Mouse (Mus musculus): ENCODE results near the gene 2700097O09Rik. TPM values are rescaled to one million over a fixed set of nuclear protein-coding genes. Genes with fewer than 3 reads are reported as not detected.
"Not testable (repeated sequence)": the region's sequence is repeated elsewhere in the genome, so short reads cannot be mapped to it uniquely, and the experiment has no call there.

Gene 2700097O09Rik
- 10 to 100 TPM; 13.2 to 13.6 TPM for total RNA-seq (2021)
- long read RNA-seq, experiment 1, partial matches to known transcripts, result 3 of 7 reads
- long read RNA-seq, experiment 1, other reads (novel, unspliced or antisense), result 4 of 7 reads
- long read RNA-seq, experiment 2, full-length matches to known transcripts, result 2 of 16 reads
- long read RNA-seq, experiment 2, partial matches to known transcripts, result 9 of 16 reads
- long read RNA-seq, experiment 2, other reads (novel, unspliced or antisense), result 5 of 16 reads

DNA sequence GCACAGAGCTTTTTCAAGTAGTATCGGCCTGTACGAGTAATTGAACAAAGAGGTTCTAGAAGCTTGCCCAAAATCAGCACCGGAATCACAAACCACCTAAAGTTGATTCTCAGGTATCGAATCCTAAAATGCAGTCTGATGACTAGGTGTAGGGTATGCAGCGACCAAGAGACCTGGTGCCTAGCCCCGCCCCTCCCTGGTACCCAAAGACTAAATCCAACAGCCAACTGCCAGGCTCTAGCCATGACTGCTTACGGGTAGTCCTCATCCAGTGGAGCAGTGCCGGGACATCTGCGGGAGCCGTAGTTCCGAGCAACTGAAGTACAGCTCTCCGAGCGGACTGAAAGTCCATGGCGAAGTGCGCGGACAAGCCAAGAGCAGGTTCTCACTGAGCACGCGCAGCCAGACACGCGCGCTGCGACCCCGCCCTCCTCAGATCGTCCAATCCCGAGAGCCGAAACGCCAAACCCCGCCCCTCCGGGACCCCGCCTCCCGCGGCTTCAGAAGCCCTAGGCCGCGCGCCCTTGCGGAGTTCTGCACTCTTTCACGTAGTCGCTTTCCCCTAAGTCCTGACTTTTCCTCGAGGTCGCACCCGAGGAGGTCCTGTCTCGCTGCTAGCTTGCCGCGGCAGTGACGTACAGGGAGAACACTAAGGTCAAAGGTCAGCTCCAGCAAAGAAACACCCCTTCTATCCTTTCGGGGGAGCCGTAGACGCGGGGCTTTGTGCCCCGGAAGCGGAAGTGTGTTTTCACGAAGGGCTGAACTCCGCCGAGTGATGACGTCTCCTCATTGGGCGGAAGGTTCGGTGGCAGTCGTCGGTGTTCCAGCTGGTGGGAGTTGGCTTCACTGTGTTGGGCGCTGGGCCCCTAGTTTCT, at the start of gene 2700097O09Rik, which contains the start of gene Srp54a:
Gene 2700097O09Rik (minus strand): TSS at position 385 of the 875 bp plus-strand sequence.
Gene Srp54a (plus strand): TSS at position 537 of the 875 bp plus-strand sequence.
- peak; percentile 74 to 88 for DNase-seq (ENCODE audit: low spot score in 2 of 2)

DNA sequence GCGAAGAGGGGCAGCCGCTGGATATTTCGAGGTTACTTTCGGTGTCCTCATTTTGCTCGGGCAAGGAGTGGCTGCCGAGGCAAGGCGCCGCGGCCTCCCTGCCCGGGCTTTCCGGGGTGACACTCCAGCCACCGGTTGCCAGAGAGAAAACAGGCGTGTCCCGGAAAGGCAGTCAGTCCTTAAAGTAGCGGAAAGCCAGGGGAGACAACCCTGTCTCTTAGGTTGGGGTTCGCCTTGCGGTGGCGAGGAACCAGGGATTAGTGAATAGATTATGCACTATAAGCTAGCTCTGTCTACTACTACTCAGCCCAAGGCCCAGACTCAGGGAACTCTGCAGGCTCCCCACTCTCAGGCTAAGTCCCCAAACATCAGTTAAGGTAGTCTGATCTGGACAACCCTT, 44.8 kb upstream of the 2700097O09Rik start:
- not testable (repeated sequence) for DNase-seq (ENCODE audit: low spot score in 2 of 2)

DNA sequence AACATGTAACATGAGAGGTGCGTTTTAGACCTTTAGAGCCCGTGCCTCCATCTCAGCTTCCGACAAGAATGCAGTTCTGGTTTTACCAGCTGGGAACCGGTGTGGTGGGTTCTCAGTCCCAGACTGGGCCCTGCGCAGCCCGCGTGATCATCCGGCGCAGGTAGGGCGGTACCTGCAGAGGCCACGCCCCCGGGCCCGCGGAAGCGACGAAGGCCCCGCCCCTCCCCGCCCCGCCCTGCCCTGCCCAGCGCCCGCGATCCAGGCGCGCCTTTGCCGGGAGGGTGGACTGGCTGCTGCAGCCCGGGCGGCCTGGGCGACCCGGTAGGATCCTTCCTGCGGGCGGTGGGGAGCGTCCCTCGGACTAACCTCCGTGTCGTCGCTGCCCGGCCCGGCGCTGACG, 44.3 kb upstream of the 2700097O09Rik start, which contains the start of gene Fam177a:
Gene Fam177a (plus strand): TSS at position 228 of the 400 bp plus-strand sequence.
- DNase-seq (ENCODE audit: low spot score in 2 of 2), result not testable (repeated sequence)

DNA sequence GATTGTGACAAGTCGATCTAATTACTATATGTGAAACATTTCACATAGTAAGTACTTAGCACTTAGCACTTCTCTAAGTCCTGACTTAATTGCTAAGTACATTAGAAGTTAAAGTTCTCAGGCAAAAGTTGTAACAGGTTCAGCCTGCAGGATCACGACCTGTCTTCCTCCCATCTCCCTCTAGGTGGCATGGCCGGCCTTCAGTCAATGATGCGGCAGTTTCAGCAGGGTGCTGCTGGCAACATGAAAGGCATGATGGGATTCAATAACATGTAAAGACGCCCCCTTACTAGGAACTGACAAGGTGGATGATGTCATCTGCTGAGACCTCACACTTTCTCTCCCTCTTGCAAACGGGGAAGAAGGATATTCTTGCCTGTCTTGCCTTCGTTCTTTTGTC, 32.7 kb upstream of the 2700097O09Rik start:
- not testable (repeated sequence) for DNase-seq (ENCODE audit: low spot score in 2 of 2)

DNA sequence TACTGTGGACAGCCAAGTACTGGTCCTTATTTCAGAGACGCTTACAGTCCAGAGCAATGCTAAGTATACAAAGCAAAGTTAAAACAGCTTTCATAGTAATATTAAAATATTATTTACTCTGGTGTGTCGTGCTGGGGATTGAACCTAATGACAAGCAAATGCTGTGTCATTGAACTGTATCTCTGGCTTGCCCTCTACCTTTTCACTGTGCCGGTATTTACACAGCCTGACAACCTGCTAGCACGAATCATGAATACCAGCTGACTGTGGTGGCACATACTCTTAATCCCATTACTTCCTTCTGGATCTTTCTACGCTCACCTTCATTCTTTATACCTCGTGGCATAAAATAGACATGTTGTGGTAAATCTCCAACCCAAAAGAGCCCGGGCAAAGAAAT, 12.2 kb upstream of the 2700097O09Rik start:
- not testable (repeated sequence) for DNase-seq (ENCODE audit: low spot score in 2 of 2)

DNA sequence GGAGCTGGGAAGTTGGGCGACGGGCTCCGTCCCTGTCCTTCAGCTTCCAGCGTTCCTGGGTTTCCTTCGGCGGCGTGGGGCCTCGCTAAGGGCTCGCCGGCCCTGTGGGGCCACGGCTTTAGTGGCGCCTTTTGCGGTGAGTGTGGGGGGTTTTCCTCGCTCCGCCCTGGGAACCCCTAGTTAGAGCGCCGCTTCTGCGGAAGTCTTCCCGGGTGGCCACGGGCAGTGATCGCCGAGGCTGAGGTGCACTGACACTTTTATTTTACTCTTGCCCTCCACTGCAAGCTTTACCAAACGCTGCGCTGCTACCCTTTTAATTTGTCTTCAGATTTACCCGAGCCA, 662 bp upstream of the 2700097O09Rik start:
- not testable (repeated sequence) for DNase-seq (ENCODE audit: low spot score in 2 of 2)

DNA sequence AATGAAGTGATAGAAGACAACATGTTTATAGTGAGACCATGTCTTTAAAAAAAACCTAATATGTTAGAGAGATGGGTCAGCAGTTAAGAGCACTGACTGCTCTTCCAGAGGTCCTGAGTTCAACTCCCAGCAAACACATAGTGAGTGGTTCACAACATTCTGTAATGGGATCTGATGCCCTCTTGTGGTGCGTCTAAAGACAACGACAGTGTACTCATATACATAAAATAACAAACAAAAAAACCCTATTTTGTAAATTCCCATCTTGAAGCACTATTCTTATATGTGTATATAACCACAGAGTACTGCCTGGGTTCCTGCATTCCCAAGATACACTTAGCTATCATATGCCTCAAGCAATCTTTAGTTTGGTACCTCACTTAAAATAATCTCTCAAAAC, 1.2 kb downstream of the 2700097O09Rik start:
- DNase-seq (ENCODE audit: low spot score in 2 of 2), result not testable (repeated sequence)

DNA sequence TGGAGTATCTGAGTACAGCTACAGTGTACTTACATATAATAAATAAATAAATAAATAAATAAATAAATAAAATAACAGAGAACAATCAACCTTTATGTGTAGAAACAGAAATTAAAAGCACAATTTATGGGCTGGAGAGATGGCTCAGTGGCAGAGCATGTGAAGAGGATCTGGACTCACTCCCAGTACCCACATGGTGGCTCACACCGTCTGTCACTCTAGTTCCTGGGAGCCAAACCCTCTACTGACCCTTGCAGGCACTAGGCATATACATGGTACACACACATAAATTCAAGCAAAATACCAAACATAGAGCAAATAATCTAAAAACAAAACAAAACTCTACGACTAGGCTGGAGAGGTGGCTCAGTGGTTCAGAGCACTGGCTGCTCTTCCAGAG, 4.6 kb downstream of the 2700097O09Rik start:
- DNase-seq (ENCODE audit: low spot score in 2 of 2), result no peak

DNA sequence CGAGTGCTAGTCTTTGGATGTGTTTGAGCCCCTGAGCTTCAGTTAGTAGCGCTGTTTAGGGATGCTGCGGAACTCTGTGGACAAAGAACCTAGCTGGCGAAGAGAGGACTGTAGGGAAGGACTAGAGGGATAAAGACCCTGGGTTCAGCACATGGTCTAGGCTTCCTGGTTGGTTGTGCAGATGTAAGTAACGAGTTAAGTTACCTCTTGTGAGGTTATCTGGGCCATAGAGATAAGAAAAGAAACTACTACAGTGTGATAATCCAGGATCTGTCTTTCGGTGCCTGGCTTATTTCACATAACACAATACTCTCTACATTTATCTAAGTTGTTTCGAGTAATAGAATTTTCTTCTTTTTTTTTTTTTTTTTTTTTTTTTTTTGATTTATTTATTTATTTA, 6.2 kb downstream of the 2700097O09Rik start:
- DNase-seq (ENCODE audit: low spot score in 2 of 2), result no peak

DNA sequence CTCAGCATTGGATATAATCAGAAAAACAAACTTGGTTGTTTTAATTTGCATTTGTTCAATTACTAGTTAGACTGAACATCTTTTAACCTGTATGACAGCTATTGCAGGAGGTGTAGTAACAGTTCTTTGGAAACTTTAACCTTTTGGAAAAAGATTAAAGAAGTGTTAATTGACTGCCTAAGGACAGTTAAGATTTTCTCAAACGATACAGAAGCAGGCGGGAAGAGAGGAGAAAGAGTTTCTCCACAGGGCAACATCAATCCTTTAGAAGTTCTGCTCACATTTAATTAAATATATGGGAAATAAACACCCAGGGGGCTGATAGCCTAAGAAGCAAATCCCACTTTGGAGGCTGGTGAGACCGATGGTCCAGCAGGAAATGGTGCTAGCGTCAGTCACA, 7.4 kb downstream of the 2700097O09Rik start:
- no peak for DNase-seq (ENCODE audit: low spot score in 2 of 2)

DNA sequence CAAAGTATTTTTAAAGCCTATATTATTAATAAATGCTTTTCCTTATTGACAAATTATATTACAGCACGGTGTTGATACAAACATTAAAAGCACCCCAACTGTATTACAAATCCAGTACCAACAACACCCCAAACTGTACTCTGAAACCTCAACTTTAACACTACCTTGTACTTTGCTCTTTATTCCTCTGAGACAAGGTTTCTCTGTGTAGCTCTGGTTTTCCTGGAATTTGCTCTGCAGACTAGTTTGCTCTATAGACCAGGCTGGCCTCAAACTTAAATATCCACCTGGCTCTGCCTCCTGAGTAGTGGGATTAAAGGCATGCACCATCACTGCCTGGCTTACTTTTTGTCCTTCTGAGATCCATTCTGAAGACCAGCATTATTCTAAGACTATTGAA, 17.8 kb downstream of the 2700097O09Rik start:
- DNase-seq (ENCODE audit: low spot score in 2 of 2), result no peak

DNA sequence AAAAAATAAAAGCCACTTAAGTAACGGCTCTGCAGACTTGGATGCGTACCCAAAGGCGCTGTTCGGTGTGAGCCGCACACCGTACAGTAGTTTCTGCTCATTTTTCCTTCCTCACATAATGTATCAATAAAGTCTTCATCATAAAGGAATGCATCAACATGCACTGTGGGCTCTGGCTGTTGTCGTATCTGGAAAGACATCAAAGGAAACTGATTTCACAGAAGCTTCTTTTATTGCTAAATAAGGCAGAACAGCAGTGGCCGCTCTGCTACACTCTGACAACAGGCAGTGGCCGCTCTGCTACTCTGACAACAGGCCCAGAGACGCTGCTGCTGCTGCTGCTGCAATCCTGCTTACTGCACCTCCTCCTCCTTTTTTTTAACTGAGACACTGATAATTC, 18.9 kb downstream of the 2700097O09Rik start:
- DNase-seq (ENCODE audit: low spot score in 2 of 2), result no peak

DNA sequence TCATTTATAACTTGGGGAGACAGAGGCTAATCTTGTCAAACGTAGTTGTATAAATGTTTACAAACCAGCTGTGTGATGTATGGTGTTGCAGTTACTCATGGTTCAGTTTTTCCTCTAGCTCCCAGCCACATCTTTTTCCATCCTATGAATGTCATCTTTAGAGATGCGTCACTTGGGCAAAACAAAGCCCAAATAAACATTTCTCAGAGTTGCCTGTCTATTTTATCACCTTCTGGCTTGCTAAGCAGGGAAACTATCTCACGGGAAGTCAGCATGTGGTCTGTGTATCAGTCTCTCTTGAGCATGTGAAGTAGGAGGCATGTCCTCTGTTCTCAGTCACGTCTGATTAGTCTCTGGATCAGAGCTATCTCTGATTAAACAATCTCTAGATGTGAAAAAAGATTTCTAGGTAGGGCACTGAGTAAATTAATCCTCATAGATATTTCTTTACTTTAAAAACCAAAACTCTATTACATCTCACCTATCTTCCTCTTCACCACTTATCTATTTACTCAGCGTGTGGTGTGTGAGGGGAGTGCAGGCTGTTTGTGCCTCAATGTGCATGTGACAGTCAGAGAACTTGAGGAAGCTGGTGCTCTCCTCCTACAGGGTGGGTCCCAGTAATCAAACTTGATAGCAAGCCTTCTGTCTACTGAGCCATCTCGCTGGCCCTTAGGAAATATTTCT, 19.6 kb downstream of the 2700097O09Rik start:
- DNase-seq (ENCODE audit: low spot score in 2 of 2), result no peak

DNA sequence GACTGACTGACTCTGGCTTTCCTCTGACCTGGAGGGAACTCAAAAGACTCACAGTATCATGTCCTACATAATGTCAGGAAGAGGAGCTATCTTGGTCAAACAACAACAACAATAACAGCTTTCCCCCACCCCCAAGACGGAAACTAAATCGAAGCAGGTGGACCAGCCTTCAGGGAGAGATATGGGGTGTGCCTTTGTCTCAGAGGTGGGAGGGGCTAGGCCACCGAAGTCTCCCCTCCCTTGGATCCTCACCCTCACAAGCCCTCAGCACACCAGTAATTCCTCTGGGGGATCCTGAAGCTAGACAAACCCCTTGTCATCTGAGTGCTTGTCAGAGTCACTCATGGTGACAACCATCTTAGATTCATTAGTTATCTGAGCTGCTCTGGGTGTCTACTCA, 20.1 kb downstream of the 2700097O09Rik start:
- no peak for DNase-seq (ENCODE audit: low spot score in 2 of 2)

DNA sequence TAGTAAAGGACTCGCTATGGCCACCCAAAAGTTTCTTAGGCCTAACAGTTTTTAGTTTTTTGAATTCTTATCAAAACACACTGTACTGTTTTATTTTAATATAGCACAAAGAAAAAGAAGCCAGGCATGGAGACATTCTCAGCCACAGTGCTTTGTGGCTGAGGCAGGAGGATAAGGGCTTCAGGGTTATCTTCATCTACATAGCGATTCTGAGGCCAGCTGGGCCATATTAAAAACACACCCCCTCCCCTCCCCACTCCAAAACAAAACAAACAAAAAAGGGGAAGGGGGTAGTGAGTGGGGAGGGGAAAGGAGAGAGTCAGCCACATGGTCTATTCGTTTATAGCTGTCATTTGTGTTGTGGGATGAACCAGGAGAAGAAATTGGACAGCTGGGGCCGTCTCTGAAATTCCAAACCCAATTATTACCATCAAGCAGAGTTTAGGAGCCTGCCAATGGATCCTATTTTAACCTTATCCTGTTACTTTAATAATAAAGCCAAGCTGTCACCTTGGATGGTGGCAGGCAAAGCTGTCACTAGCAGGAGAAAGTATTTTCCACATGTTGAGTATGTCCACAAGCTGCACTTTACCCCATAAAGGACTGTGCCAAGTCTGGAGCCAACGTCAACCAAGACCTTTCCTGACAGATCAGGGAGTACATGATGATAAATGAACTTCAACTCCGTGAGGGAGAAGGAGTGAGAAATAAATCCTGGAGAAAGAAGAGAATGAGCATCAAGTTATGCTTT, 20.9 kb downstream of the 2700097O09Rik start:
- DNase-seq (ENCODE audit: low spot score in 2 of 2), result no peak

DNA sequence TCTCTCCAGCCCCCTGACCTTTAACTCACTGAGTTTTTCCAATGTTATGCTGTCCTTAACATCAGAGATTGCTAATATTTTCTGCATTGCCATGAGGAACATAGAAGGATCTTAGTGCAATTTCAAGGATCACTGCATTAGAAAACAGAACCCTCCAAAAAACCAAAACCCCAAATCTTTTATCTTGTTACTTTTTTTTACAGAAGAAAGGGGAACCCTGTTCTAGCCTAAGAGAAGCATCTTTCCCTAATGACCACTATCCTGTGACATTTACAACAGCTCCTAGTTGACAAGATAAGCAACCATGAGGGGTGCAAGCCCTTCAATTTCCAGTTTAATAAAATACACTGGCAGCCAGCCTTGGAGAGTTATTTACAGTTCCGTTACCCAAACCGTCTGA, 23.2 kb downstream of the 2700097O09Rik start:
- DNase-seq (ENCODE audit: low spot score in 2 of 2), result no peak

DNA sequence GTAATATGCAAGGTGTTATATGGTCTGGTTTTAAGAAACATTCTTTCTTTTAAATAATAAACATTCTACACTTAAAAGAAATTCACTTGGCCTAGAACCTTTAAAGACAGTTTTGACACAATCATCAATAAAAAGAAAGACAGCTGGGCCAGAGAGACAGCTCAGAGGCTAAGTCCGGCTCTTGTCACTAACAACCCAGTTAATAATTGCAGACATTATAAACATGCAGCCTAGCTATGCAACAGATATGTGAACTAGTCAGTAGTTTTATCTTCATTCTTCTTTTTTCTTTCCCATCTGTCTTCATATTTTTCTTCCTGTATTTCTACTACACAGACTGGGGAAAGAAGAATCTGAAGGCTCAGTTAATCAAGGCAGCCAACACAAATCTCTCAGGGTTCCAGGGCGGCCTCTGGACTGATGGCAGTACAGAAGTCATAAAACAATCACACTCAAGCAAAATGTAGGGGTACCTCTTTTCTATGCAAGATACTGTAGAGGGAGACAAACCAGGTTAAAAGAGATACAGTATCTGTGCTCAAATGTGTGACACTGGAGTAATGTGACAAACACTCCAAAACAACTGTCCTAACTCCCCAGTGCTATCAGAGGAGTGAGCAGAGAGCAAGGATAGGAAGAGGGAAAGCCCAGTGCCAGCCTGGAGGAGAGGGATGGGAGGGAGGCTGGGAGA, 25.2 kb downstream of the 2700097O09Rik start:
- no peak for DNase-seq (ENCODE audit: low spot score in 2 of 2)

DNA sequence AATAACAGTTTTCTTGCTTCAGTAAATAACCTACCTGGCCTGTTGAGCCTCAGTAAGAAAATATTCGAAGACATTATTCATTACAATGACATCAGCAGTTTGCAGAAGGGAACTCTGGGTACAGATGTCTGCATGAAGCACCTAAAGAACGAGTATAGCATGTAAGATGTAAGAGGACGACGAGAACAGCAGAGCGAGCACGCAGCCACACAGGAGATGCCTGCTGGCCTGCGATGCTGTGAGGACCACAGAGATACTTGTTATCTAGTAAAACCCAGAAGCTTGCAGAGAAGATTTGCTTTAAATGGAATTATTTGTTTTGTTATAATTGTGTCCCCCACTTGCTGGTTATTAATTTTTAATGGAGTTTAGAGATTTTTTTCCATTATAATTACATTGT, 26.6 kb downstream of the 2700097O09Rik start:
- no peak for DNase-seq (ENCODE audit: low spot score in 2 of 2)

DNA sequence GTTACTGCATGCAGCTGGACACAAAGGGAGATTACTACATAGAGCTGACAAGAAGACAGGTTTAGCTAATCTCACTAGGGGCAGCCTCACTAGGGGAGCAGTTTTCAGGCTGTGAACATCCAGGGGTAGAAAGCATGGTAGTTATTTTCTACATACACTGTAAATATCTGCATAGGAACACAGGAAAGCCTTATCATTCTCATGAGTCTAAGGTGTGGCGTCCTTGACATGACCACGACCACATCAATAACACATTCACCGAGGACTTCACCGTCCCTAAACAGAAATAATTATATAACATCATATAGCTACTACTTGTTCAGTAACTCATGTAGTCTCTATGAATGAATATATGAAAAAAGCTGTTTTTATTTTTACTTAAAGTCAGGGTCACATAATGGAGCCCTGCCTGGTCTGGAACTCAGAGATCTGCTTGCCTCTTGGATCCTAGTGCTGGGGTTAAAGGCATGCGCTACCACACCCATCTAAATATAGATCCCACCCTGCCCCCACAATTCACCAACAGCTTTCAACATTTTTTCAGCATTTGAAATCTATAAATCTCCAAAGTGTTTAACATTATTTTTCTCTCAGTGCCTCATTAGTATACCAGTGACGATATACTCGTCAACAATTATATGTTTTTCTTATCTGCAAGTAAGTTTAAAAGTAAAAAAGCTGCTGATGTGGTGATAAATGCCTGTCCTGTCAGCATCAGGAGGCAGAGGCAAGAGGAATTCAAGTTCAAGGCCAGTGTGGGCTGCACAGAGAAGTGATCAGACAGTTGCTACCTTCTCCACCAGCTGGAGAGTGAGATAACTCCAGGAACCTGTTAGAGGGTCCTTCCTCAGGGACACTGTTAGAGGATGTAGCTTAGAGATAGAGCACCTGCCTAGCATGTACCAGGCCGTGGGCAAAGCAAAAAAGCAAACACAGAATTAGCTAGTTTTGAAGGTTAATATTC, 28.4 kb downstream of the 2700097O09Rik start:
- DNase-seq (ENCODE audit: low spot score in 2 of 2), result no peak
